Mouse (Mus musculus) hindbrain, embryonic 15.5 days (tissue): ENCODE measurements around the gene Grik3. TPM values are rescaled to one million over a fixed set of nuclear protein-coding genes. Genes with fewer than 3 reads are reported as not detected.

ENCODE experiments used
- ATAC-seq: fragments of 200-750 bp; cut with Nextera tagmentation; 2 replicates; pipeline ENCODE4 v1.8.0; 2017; ENCODE audit warnings: low read depth, moderate number of reproducible peaks, moderate TSS enrichment; ENCODE audit not compliant: low FRiP score
- H3K27ac ChIP-seq: fragments of 300-500 bp; sonication (generic); replicated peaks from 2 replicates; pipeline ENCODE4 v1.5.1; 2015; ENCODE audit warnings: mild to moderate bottlenecking, inconsistent platforms
- H3K27me3 ChIP-seq: fragments of 300-500 bp; sonication (generic); 2 replicates; pipeline ENCODE4 v1.6.1; 2015; ENCODE audit warnings: control low read depth, inconsistent platforms
- H3K36me3 ChIP-seq: fragments of 300-500 bp; sonication (generic); 2 replicates; pipeline ENCODE4 v1.6.1; 2015; ENCODE audit warnings: control low read depth, inconsistent platforms
- H3K4me1 ChIP-seq: fragments of 300-500 bp; sonication (generic); replicated peaks from 2 replicates; pipeline ENCODE4 v1.6.1; 2015; ENCODE audit warnings: control low read depth, inconsistent platforms
- H3K4me2 ChIP-seq: fragments of 300-500 bp; sonication (generic); 2 replicates; pipeline ENCODE4 v1.6.1; 2015; ENCODE audit warnings: moderate library complexity, mild to moderate bottlenecking, inconsistent platforms
- H3K4me3 ChIP-seq: fragments of 300-500 bp; sonication (generic); 2 replicates; pipeline ENCODE4 v1.5.1; 2015; ENCODE audit warnings: mild to moderate bottlenecking, inconsistent platforms
- H3K9ac ChIP-seq: fragments of 300-500 bp; sonication (generic); 2 replicates; pipeline ENCODE4 v1.6.1; 2015; ENCODE audit warnings: inconsistent platforms
- H3K9me3 ChIP-seq: fragments of 300-500 bp; sonication (generic); 2 replicates; pipeline ENCODE4 v1.6.1; 2016; ENCODE audit warnings: control low read depth, inconsistent platforms
- WGBS: fragments of 180-500 bp; shearing (Covaris S2); methylation state at CpG from one replicate; pipeline ENCODE4 v1.1.7; 2015; 5-methylcytosine and 5-hydroxymethylcytosine counted together
- microRNA-seq: library from miRNA; unstranded; fragments of <30 nt; microRNA quantifications from one replicate; pipeline ENCODE4, GENCODE M21; 2016
- polyA plus RNA-seq: library from polyadenylated mRNA; unstranded; fragments of >200 nt; fragmentation: Nextera tagmentation; extraction: Ambion mirVana; gene quantifications from 2 replicates; pipeline ENCODE4 v1.2.1, GENCODE M21; 2015

The Grik3 gene
- polyA plus RNA-seq, 1 experiment from 2014 or later: 5.4 TPM

GRCm38 (mm10) chr4:125756393-125756792 lies 265.9 kb downstream of the Grik3 start:
- Histone ChIP-seq H3K36me3 (no peaks in the 10 kb centered on the region), H3K4me3 (no peak overlapping the region), H3K27me3 (no peaks in the 10 kb centered on the region), H3K4me2 (no peak overlapping the region), H3K9ac (no peak overlapping the region), H3K9me3 (no peaks in the 10 kb centered on the region), H3K27ac (no peak overlapping the region), H3K4me1 (no peaks in the 10 kb centered on the region)
- 92% methylated on average over 5 of the region's 5 CpGs for WGBS
- ATAC-seq: no peak

GRCm38 (mm10) chr4:125760326-125760725 lies 269.8 kb downstream of the Grik3 start:
- Histone ChIP-seq H3K4me2 (no peak overlapping the region), H3K9ac (no peak overlapping the region), H3K36me3 (no peaks in the 10 kb centered on the region), H3K4me1 (no peaks in the 10 kb centered on the region), H3K4me3 (no peak overlapping the region), H3K27me3 (no peaks in the 10 kb centered on the region), H3K9me3 (no peaks in the 10 kb centered on the region), H3K27ac (no peak overlapping the region)
- WGBS: 86% methylated on average over 4 of the region's 4 CpGs
- no peak for ATAC-seq

DNA sequence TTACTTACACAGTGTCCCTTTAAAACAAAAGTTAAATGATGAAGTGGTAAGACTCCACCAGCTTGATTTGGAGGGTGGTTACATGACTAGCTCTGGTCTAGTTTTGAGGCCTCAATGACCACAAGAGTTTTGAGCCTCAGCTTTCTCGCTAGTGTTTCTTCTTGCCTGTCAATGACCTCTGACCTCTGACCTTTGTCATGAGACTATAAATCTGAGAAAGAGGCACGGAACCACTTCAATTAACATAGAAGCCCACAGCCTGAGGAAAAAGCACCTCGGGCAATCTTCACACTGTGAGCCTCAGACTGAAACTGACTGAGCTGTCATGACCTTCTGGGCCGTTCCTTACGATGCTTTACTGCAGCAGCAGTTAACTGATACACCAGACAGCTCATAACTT lies 272.6 kb downstream of the Grik3 start:
- ATAC-seq: no peak
- Histone ChIP-seq H3K9ac (no peak overlapping the region), H3K36me3 (no peaks in the 10 kb centered on the region), H3K27me3 (no peaks in the 10 kb centered on the region), H3K4me3 (no peak overlapping the region), H3K4me2 (no peak overlapping the region), H3K27ac (no peak overlapping the region), H3K4me1 (no peaks in the 10 kb centered on the region), H3K9me3 (no peaks in the 10 kb centered on the region)
- 29% methylated on average over 5 of the region's 5 CpGs for WGBS

Small RNA genes lying within 50 kb of the gene (microRNA-seq; reads per million reads assigned to microRNA genes)
- not detected for gene Mir692-2
